Mouse (Mus musculus) CH12.LX (cell line): ENCODE measurements around the gene Tank. TPM values are rescaled to one million over a fixed set of nuclear protein-coding genes. Genes with fewer than 3 reads are reported as not detected.

Experiments
- DNase-seq: peaks from one replicate; pipeline ENCODE4 v3.0.0-alpha.2; 2013; ENCODE audit errors: extremely low read depth
- H3K27ac ChIP-seq: 2 replicates; pipeline ENCODE4 v1.5.1; 2012; ENCODE audit warnings: low read depth, mild to moderate bottlenecking, control low read depth, moderate library complexity; ENCODE audit not compliant: insufficient read depth
- H3K27me3 ChIP-seq: replicated peaks from 2 replicates; pipeline ENCODE3; 2012; ENCODE audit warnings: inconsistent platforms
- H3K36me3 ChIP-seq, 2 experiments: replicated peaks in 1 of 2; 2 replicates each; pipeline versions ENCODE3 to v1.6.1; 2012; ENCODE audit warnings: inconsistent platforms in 1 of 2, low read length in 1 of 2, mild to moderate bottlenecking in 1 of 2, mixed read lengths in 1 of 2, moderate library complexity in 1 of 2; ENCODE audit not compliant: control insufficient read depth in 1 of 2, insufficient read depth in 1 of 2
- H3K4me1 ChIP-seq, 2 experiments: 2 replicates each; pipeline ENCODE4 v1.6.1; 2012; ENCODE audit warnings: inconsistent platforms in 1 of 2, moderate library complexity in 1 of 2; ENCODE audit not compliant: insufficient read depth in 2 of 2, control insufficient read depth in 1 of 2
- H3K4me2 ChIP-seq: 2 replicates; pipeline ENCODE4 v1.6.1; 2012; ENCODE audit warnings: low read depth, mild to moderate bottlenecking, control low read depth; ENCODE audit not compliant: poor library complexity, insufficient read depth, severe bottlenecking
- H3K4me3 ChIP-seq, 3 experiments: fragments of 150-350 bp in 1 of 3; sonication (generic) in 1 of 3; replicated peaks in 1 of 3; 2 replicates each; pipeline versions ENCODE3 to v1.5.1; 2011 to 2012; ENCODE audit warnings: low read depth in 2 of 3, low read length in 2 of 3, mild to moderate bottlenecking in 2 of 3, moderate library complexity in 2 of 3, control low read depth in 1 of 3, improper control_type of control experiment in 1 of 3, inconsistent platforms in 1 of 3, mixed read lengths in 1 of 3; ENCODE audit not compliant: poor library complexity in 1 of 3
- H3K79me2 ChIP-seq: replicated peaks from 2 replicates; pipeline ENCODE4 v1.6.1; 2012; ENCODE audit warnings: mild to moderate bottlenecking, moderate library complexity; ENCODE audit not compliant: control insufficient read depth, poor library complexity, insufficient read depth, severe bottlenecking; ENCODE audit errors: extremely low read depth
- H3K9ac ChIP-seq: 2 replicates; pipeline ENCODE4 v1.6.1; 2012; ENCODE audit warnings: low read depth, mild to moderate bottlenecking, control low read depth, moderate library complexity; ENCODE audit not compliant: insufficient read depth
- H3K9me3 ChIP-seq: replicated peaks from 2 replicates; pipeline ENCODE3; 2012; ENCODE audit warnings: low read length, inconsistent platforms, mixed read lengths
- CHD2 ChIP-seq: IDR thresholded peaks from 2 replicates; pipeline ENCODE4 v1.6.1; 2011; ENCODE audit warnings: low read length, improper control_type of control experiment
- CTCF ChIP-seq, 2 experiments: IDR thresholded peaks in 1 of 2; conservative IDR thresholded peaks in 1 of 2; 2 replicates each; pipeline ENCODE4 v1.5.1; 2011 to 2012; ENCODE audit warnings: low read depth in 2 of 2, low read length in 2 of 2, improper control_type of control experiment in 1 of 2, inconsistent platforms in 1 of 2, mild to moderate bottlenecking in 1 of 2, moderate library complexity in 1 of 2
- E2F4 ChIP-seq: IDR thresholded peaks from 2 replicates; pipeline ENCODE4 v1.6.1; 2011; ENCODE audit warnings: low read depth, low read length, improper control_type of control experiment; ENCODE audit not compliant: insufficient replicate concordance
- GABPA ChIP-seq: IDR thresholded peaks from 2 replicates; pipeline ENCODE4 v1.6.1; 2012; ENCODE audit warnings: low read depth, low read length, improper control_type of control experiment, inconsistent platforms; ENCODE audit not compliant: insufficient replicate concordance
- MAFK ChIP-seq: IDR thresholded peaks from 2 replicates; pipeline ENCODE4 v1.6.1; 2011; ENCODE audit warnings: low read length, improper control_type of control experiment; ENCODE audit not compliant: insufficient replicate concordance
- MAX ChIP-seq: IDR thresholded peaks from 2 replicates; pipeline ENCODE4 v1.6.1; 2011; ENCODE audit warnings: low read length, improper control_type of control experiment
- MYC ChIP-seq: IDR thresholded peaks from 2 replicates; pipeline ENCODE4 v1.6.1; 2011; ENCODE audit warnings: low read depth, mild to moderate bottlenecking, improper control_type of control experiment, low read length
- NELFE ChIP-seq: IDR thresholded peaks from 2 replicates; pipeline ENCODE4 v1.6.1; 2011; ENCODE audit warnings: low read depth, low read length, improper control_type of control experiment
- PAX5 ChIP-seq: IDR thresholded peaks from 2 replicates; pipeline ENCODE4 v1.6.1; 2012; ENCODE audit warnings: low read length, inconsistent platforms, mixed read lengths
- POLR2AphosphoS2 ChIP-seq: IDR thresholded peaks from 2 replicates; pipeline ENCODE4 v1.6.1; 2011; ENCODE audit warnings: low read depth, low read length, improper control_type of control experiment
- RAD21 ChIP-seq: IDR thresholded peaks from 2 replicates; pipeline ENCODE4 v1.6.1; 2011; ENCODE audit warnings: low read depth, mild to moderate bottlenecking, low read length, improper control_type of control experiment, moderate library complexity
- SIN3A ChIP-seq: IDR thresholded peaks from 2 replicates; pipeline ENCODE4 v1.6.1; 2012; ENCODE audit warnings: low read length, improper control_type of control experiment, inconsistent platforms
- SMC3 ChIP-seq: IDR thresholded peaks from 2 replicates; pipeline ENCODE4 v1.6.1; 2011; ENCODE audit warnings: low read depth, low read length, improper control_type of control experiment
- TBP ChIP-seq: conservative IDR thresholded peaks from 2 replicates; pipeline ENCODE4 v1.6.1; 2011; ENCODE audit warnings: low read depth, low read length, improper control_type of control experiment
- TCF12 ChIP-seq: IDR thresholded peaks from 2 replicates; pipeline ENCODE4 v1.6.1; 2014; ENCODE audit warnings: low read depth, mild to moderate bottlenecking, inconsistent platforms, low read length, improper control_type of control experiment
- UBTF ChIP-seq: IDR thresholded peaks from 2 replicates; pipeline ENCODE4 v1.6.1; 2012; ENCODE audit warnings: low read depth, mild to moderate bottlenecking, inconsistent platforms, low read length, improper control_type of control experiment, moderate library complexity
- USF2 ChIP-seq: conservative IDR thresholded peaks from 2 replicates; pipeline ENCODE4 v1.6.1; 2011; ENCODE audit warnings: low read depth, low read length, improper control_type of control experiment
- ZC3H11A ChIP-seq: IDR thresholded peaks from 2 replicates; pipeline ENCODE4 v1.6.1; 2012; ENCODE audit warnings: low read depth, mild to moderate bottlenecking, inconsistent platforms, low read length, improper control_type of control experiment
- ZKSCAN1 ChIP-seq: IDR thresholded peaks from 2 replicates; pipeline ENCODE4 v1.6.1; 2012; ENCODE audit warnings: low read depth, inconsistent platforms, low read length, improper control_type of control experiment, borderline replicate concordance
- ZMIZ1 ChIP-seq: IDR thresholded peaks from 2 replicates; pipeline ENCODE4 v1.6.1; 2012; ENCODE audit warnings: low read depth, mild to moderate bottlenecking, inconsistent platforms, low read length, improper control_type of control experiment
- dilution Hi-C: fragments of 300-500 bp; cut with MboI; formaldehyde crosslinking; loops from 2 replicates; pipeline ENCODE4 v1.14.3; 2020; ENCODE audit warnings: low sequenced_read_pairs; ENCODE audit not compliant: extremely low pct_unique_long_range_greater_than_20kb, extremely low pct_ligation_motif_present
- in situ Hi-C: fragments of 300-500 bp; cut with MboI; formaldehyde crosslinking; loops from 3 replicates; pipeline ENCODE4 v1.14.3; 2019; ENCODE audit warnings: low sequenced_read_pairs, low pct_ligation_motif_present, low pct_unique_long_range_greater_than_20kb, mixed read lengths
- polyA plus RNA-seq: library from polyadenylated mRNA; unstranded; fragments of >175 nt; gene quantifications from 2 replicates; pipeline ENCODE4 v1.2.1, GENCODE M21; 2012; ENCODE audit warnings: low read depth; ENCODE audit not compliant: insufficient read length
- total RNA-seq, 2 experiments: library from RNA; depleted of rRNA; stranded (reverse); fragments of 300-350 nt in 1 of 2; fragments of >200 nt in 1 of 2; gene quantifications; 2 replicates each; pipeline ENCODE4 v1.2.3; 2012 to 2014

Gene Tank
- total and polyA plus RNA-seq, 3 experiments, result 45.7 to 152 (median 68.7) TPM

- Histone ChIP-seq H3K27ac (no peak overlapping the region), H3K9ac (no peak overlapping the region), H3K9me3 (peaks cover 5% of the 10 kb centered on the region), H3K36me3 (no peaks in the 10 kb centered on the region), H3K4me3 (no peak overlapping the region), H3K4me2 (no peak overlapping the region), H3K4me1 (peaks cover 2 to 21% of the 10 kb centered on the region in 2 experiments; a peak in 2 of 4 replicates), H3K79me2 (no peaks in the 10 kb centered on the region), H3K27me3 (no peaks in the 10 kb centered on the region)
- TF ChIP-seq TCF12 (no peak), PAX5 (no peak), TBP (no peak), SMC3 (no peak), ZMIZ1 (no peak), GABPA (no peak), CTCF (conservative IDR thresholded peaks at IDR 0.05 in 1 of 2, IDR thresholded peaks at IDR 0.05 in 1 of 2; ENCODE audit: low read depth in 2 of 2, low read length in 2 of 2) (no peak), E2F4 (no peak), MYC (no peak), MAFK (no peak), CHD2 (no peak), NELFE (no peak), USF2 (no peak), RAD21 (no peak), POLR2AphosphoS2 (no peak), ZC3H11A (no peak), MAX (no peak), SIN3A (no peak)
- dilution Hi-C loops, result no loop called here
- in situ Hi-C loops, result no loop called here
- peak; percentile 28 for DNase-seq
Measured at GRCm38 (mm10) chr2:61567045-61567783, 11.2 kb upstream of the Tank start.

- no peaks in the 10 kb centered on the region for H3K27me3 ChIP-seq
- H3K36me3 ChIP-seq, result no peaks in the 10 kb centered on the region
- H3K4me1 ChIP-seq, result peaks cover 2 to 9% of the 10 kb centered on the region in 2 experiments; a peak in 2 of 4 replicates
- H3K27ac ChIP-seq, result no peak overlapping the region
- H3K9ac ChIP-seq, result no peak overlapping the region
- no peak overlapping the region for H3K4me3 ChIP-seq
- in situ Hi-C loops, result no loop called here
- DNase-seq, result no peak
- dilution Hi-C loops, result no loop called here
- H3K9me3 ChIP-seq, result peaks cover 5% of the 10 kb centered on the region
- H3K79me2 ChIP-seq, result no peaks in the 10 kb centered on the region
- no peak for TF ChIP-seq ZKSCAN1
- no peak for TF ChIP-seq UBTF
- no peak for TF ChIP-seq MYC
- no peak overlapping the region for H3K4me2 ChIP-seq
Measured at GRCm38 (mm10) chr2:61569181-61569580, 9.2 kb upstream of the Tank start.
